Mouse (Mus musculus): ENCODE measurements at regions not wholly inside any gene's neighbourhood (a gene's known extent, or its start where the extent isn't known, plus 50 kb on each side); places are given as distances from the start of the nearest gene placed in this dataset.

DNA sequence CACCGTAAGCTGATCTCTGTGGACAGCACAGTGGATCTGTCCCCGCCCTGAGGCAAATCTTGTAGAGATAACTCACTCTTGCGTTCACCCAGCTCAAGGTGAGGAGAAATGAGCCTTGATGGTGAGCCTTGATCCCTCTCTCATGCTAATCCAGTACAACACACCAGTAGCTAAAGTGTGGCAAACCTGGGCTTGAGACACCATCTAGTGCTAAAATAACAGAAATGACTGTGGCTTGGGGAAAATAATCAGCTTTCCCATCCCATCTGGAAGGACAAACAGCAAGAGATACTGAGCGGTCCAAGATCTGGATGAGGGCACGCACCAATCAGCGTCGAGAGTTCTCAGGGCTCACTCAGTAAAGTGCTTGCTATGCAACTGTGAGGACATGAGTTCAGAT, 50.9 kb upstream of the Cbln4 start:
- no peak for TF ChIP-seq CTCF (IDR thresholded peaks at IDR 0.05; ENCODE audit: low read depth)
- TF ChIP-seq EP300 (IDR thresholded peaks at IDR 0.05; ENCODE audit: low read depth) = no peak
